Mouse (Mus musculus): ENCODE data around the gene Nsmce1.
"Not testable (repeated sequence)": the region's sequence is repeated elsewhere in the genome, so short reads cannot be mapped to it uniquely, and the experiment has no call there.

Nsmce1 gene

GRCm38 (mm10) chr7:125430170-125430842 lies 61.1 kb downstream of the Nsmce1 start:
- no peak for DNase-seq

GRCm38 (mm10) chr7:125428816-125429500 lies 62.4 kb downstream of the Nsmce1 start:
- DNase-seq: not testable (repeated sequence)

GRCm38 (mm10) chr7:125428381-125428780 lies 63.0 kb downstream of the Nsmce1 start:
- no peak for DNase-seq

GRCm38 (mm10) chr7:125427492-125428090 lies 63.8 kb downstream of the Nsmce1 start:
- no peak for DNase-seq

GRCm38 (mm10) chr7:125423056-125423455 lies 68.3 kb downstream of the Nsmce1 start:
- no peak for DNase-seq

GRCm38 (mm10) chr7:125421911-125422310 lies 69.5 kb downstream of the Nsmce1 start:
- DNase-seq: no peak

GRCm38 (mm10) chr7:125420190-125420589 lies 71.2 kb downstream of the Nsmce1 start:
- no peak for DNase-seq

GRCm38 (mm10) chr7:125418413-125418812 lies 73.0 kb downstream of the Nsmce1 start:
- no peak for DNase-seq

All from right cerebral cortex, postnatal 25 days (tissue).